Mouse (Mus musculus): Measurements from ENCODE around the gene Tbk1. TPM values are rescaled to one million over a fixed set of nuclear protein-coding genes. Genes with fewer than 3 reads are reported as not detected.
A peak's percentile ranks its signal among the peaks of the same experiment; 100 is the strongest.

Tbk1 gene
- 27.0 and 36.2 TPM in 2 replicates for polyA plus RNA-seq (2014; fragmentation: Nextera tagmentation; extraction: Ambion mirVana)

DNA sequence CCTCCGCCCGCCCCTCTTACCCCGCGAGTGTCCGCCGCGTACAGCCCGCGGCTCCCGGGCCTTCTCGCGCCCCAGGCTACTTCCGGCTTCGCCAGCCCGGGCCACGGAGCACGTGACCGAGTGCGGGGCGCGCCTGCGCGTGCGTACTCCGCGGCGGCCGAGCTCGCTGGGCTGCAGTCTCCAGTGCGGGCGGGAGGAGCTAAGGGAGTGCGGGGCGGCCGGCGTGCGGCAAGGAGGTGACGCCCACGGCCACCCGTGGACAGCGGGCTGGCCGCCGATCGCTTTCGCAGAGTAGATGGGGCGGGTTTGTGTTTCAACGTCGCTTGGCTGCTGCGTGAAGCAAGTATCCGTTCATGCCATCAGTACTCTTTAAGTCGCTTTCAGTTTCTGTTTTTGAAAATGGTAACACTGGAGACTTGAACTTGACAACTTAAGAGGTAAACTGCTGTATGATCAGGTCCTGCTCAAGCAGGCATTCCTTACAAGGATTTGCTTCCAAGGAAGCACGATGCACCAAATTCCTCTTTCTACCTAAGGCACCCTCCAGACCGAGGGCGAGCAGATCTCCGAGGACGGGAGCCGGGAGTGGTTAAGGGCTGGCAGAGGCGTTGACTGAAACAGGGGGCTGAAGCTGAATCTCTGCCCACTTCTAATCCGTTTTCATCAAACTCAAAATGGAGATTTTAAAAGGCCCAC, at the start of gene Tbk1:
TSS of gene Tbk1 (minus strand) at position 113 of the 696 bp plus-strand sequence.
- under 1% methylated on average over 58 of the region's 58 CpGs for WGBS

DNA sequence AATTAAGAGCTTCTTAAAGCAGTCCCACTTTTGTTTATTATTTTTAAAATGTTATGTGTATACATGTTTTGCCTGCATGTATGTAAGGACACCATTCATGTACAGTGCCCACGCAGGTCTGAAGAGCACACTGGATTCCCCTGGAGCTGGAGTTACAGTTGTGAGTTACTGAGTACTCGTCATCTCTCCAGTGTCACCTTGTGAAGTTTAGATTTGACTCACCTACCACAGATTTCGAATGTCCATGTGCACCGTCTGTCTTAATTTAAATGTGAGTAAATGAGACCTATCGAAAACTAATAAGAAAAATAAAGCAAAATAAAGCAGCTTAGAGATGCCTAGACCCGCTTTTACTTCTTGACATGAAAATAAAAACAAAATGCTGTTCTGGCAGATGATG, 49.7 kb upstream of the Tbk1 start:
- no peak for DNase-seq
- no peaks in the 10 kb centered on the region for H3K36me3 ChIP-seq (ENCODE audit: control insufficient read depth, insufficient read depth, low read length)
- H3K4me3 ChIP-seq (replicated peaks; ENCODE audit: low read depth, low read length), result no peak overlapping the region
- ATAC-seq (ENCODE audit: low FRiP score, low TSS enrichment), result no peak
- no peaks in the 10 kb centered on the region for H3K9me3 ChIP-seq (ENCODE audit: control insufficient read depth, low read length)
- 89% methylated on average over 6 of the region's 6 CpGs for WGBS
- peaks cover 3% of the 10 kb centered on the region; the same call in 1 of the 2 replicates for H3K27me3 ChIP-seq (ENCODE audit: control insufficient read depth, insufficient read depth, low read length)
- H3K9ac ChIP-seq (replicated peaks; ENCODE audit: low read length), result no peak overlapping the region
- H3K4me2 ChIP-seq (ENCODE audit: low read length), result no peak overlapping the region
- H3K4me1 ChIP-seq (ENCODE audit: control insufficient read depth, insufficient read depth, low read length), result 0 out of 2 replicates have a peak, but pooled peaks cover 4% of the 10 kb centered on the region
- H3K27ac ChIP-seq (replicated peaks; ENCODE audit: low read depth, low read length), result no peak overlapping the region

More for the DNA sequence above, at the start of gene Tbk1:
- H3K4me2 ChIP-seq (ENCODE audit: low read length), result peak within 1 kb of the TSS; percentile 91
- H3K27me3 ChIP-seq (ENCODE audit: control insufficient read depth, insufficient read depth, low read length), result no peaks in the 10 kb centered on the region
- peaks cover 30% of the 10 kb centered on the region for H3K36me3 ChIP-seq (ENCODE audit: control insufficient read depth, insufficient read depth, low read length)
- H3K9me3 ChIP-seq (ENCODE audit: control insufficient read depth, low read length), result no peaks in the 10 kb centered on the region
- peak within 1 kb of the TSS; percentile 79 for H3K4me3 ChIP-seq (replicated peaks; ENCODE audit: low read depth, low read length)
- H3K4me1 ChIP-seq (ENCODE audit: control insufficient read depth, insufficient read depth, low read length), result peaks cover 6% of the 10 kb centered on the region
- H3K27ac ChIP-seq (replicated peaks; ENCODE audit: low read depth, low read length), result peak within 1 kb of the TSS; percentile 70
- peak within 1 kb of the TSS; percentile 89 for H3K9ac ChIP-seq (replicated peaks; ENCODE audit: low read length)
- DNase-seq (peak; percentile 96), ATAC-seq (ENCODE audit: low FRiP score, low TSS enrichment) (peak; percentile 98)

DNA sequence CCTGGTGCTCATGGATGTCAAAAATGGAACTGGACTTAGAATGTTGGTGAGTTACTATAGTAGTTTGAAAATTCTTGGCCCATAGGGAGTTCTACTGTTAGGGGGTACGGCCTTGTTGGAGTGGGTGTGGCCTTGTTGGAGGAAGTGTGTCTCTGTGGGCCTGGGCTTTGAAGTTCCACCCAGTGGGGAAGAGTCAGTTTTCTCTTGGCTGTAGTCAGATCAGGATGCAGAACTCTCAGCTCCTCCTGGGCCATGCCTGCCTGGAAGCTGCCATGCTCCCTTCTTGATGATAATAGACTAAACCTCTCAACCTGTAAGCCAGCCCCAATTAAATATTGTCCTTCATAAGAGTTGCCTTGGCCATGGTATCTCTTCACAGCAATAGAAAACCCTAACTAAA, 47.6 kb upstream of the Tbk1 start:
- Histone ChIP-seq H3K27ac (replicated peaks; ENCODE audit: low read depth, low read length) (no peak overlapping the region), H3K4me2 (ENCODE audit: low read length) (no peak overlapping the region), H3K36me3 (ENCODE audit: control insufficient read depth, insufficient read depth, low read length) (no peaks in the 10 kb centered on the region), H3K9me3 (ENCODE audit: control insufficient read depth, low read length) (no peaks in the 10 kb centered on the region), H3K27me3 (ENCODE audit: control insufficient read depth, insufficient read depth, low read length) (no peaks in the 10 kb centered on the region), H3K9ac (replicated peaks; ENCODE audit: low read length) (no peak overlapping the region), H3K4me3 (replicated peaks; ENCODE audit: low read depth, low read length) (no peak overlapping the region), H3K4me1 (ENCODE audit: control insufficient read depth, insufficient read depth, low read length) (no peaks in the 10 kb centered on the region)
- DNase-seq (no peak), ATAC-seq (ENCODE audit: low FRiP score, low TSS enrichment) (no peak)
- 83% methylated on average over 1 of the region's 1 CpGs for WGBS

DNA sequence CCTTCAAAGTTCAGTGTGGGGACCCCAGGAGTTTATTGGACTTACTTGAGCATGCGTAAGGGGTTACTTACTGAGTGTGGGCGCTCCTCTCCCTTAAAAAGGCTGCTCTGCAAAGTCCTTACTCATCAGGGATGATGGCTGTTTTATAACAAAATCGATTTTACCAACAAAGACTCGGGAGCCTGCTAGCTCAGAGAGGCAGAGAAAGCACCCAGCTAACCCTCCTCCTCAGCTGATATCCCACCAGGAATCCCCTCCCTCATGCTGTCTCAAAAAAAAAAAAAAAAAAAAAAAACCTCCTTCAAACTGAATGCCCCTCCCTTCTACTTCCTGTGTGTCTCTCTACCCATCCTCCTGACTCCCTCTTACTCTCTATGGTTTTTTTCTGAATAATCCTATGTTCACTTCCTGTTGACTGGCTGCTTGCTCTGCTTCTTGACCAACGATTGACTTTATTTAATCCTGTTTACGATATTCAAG, 42.0 kb upstream of the Tbk1 start:
- no peaks in the 10 kb centered on the region for H3K36me3 ChIP-seq (ENCODE audit: control insufficient read depth, insufficient read depth, low read length)
- H3K4me2 ChIP-seq (ENCODE audit: low read length), result no peak overlapping the region
- H3K27me3 ChIP-seq (ENCODE audit: control insufficient read depth, insufficient read depth, low read length), result no peaks in the 10 kb centered on the region
- ATAC-seq (ENCODE audit: low FRiP score, low TSS enrichment), result no peak
- no peak overlapping the region for H3K4me3 ChIP-seq (replicated peaks; ENCODE audit: low read depth, low read length)
- DNase-seq, result no peak
- H3K4me1 ChIP-seq (ENCODE audit: control insufficient read depth, insufficient read depth, low read length), result peaks cover 11% of the 10 kb centered on the region; the same call in 1 of the 2 replicates
- no peak overlapping the region for H3K27ac ChIP-seq (replicated peaks; ENCODE audit: low read depth, low read length)
- 88% methylated on average over 6 of the region's 6 CpGs for WGBS
- no peak overlapping the region for H3K9ac ChIP-seq (replicated peaks; ENCODE audit: low read length)
- H3K9me3 ChIP-seq (ENCODE audit: control insufficient read depth, low read length), result no peaks in the 10 kb centered on the region

DNA sequence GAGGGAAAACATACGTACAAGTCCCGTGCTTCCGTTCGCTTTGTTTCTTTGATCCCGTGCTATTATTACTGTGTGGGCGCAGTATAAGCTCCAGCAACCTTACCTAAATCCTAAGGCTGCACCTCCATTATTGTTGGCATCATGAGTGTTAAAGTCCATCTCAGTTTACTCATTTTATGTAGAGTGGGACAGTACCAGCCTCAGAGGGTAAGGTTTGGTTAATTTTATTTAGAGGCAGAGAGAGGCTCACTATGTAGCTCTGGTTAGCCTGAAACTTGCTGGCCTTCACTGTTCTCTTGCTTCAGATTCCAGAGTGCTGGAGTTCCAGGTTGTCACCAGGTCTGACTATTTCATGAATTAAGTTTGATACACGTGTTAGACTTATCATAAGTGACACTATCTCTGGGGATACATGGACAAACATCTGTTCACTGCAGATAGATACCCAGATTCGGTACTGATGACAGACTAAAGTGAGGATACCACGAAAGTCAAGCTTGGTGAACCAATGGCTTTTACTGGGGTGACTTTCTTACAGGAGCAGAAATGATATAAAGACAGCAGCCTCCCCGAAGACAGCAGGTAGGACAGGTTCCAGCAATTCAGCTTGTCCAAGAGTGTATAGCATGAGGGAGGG, 40.7 kb upstream of the Tbk1 start:
- no peaks in the 10 kb centered on the region for H3K27me3 ChIP-seq (ENCODE audit: control insufficient read depth, insufficient read depth, low read length)
- H3K9ac ChIP-seq (replicated peaks; ENCODE audit: low read length), result no peak overlapping the region
- no peaks in the 10 kb centered on the region for H3K9me3 ChIP-seq (ENCODE audit: control insufficient read depth, low read length)
- ATAC-seq (ENCODE audit: low FRiP score, low TSS enrichment), result no peak
- 0 out of 2 replicates have a peak, but pooled peaks cover 1% of the 10 kb centered on the region for H3K36me3 ChIP-seq (ENCODE audit: control insufficient read depth, insufficient read depth, low read length)
- H3K4me1 ChIP-seq (ENCODE audit: control insufficient read depth, insufficient read depth, low read length), result peaks cover 11% of the 10 kb centered on the region; the same call in 1 of the 2 replicates
- H3K27ac ChIP-seq (replicated peaks; ENCODE audit: low read depth, low read length), result no peak overlapping the region
- no peak overlapping the region for H3K4me2 ChIP-seq (ENCODE audit: low read length)
- WGBS, result 88% methylated on average over 10 of the region's 10 CpGs
- H3K4me3 ChIP-seq (replicated peaks; ENCODE audit: low read depth, low read length), result no peak overlapping the region
- no peak for DNase-seq

DNA sequence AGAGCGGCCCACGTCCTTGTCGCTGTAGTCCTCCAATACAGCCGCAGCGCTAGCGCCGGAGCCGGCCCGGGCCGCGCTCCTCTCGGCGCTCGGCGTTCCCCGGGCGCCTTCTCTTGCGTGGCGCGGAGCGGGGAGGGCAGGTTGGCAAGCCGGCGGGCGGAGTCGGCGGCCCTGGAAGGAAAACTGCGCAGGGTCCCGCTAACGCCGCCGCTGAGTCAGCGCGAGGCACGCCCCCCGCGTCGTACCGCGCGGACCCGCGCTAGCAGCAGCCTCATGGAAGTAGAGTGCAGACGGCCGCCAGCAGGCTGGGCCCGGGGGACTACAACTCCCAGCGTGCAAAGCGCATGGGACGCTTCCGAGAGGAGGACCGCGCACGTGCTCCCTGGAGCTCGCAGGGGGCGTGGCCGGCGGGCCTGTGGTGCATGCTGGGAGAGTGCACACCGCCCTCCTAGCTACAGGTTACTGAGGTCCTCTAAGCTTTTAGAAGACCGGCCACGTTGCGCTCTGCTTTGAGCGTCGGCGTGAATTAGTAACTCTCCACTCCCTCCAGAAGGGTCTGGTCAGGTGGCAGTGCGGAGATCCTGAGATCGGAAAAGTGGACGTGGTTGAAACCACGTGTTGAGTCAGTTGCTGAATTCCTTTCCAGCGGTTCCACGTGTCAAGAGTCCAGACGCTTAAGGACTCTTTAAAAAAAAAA, 39.7 kb upstream of the Tbk1 start, which contains the start of gene Xpot:
TSS of gene Xpot (minus strand) at position 147 of the 697 bp plus-strand sequence.
- peak within 1 kb of the TSS; percentile 91 for H3K27ac ChIP-seq (replicated peaks; ENCODE audit: low read depth, low read length)
- peak within 1 kb of the TSS; percentile 78 for H3K9ac ChIP-seq (replicated peaks; ENCODE audit: low read length)
- under 1% methylated on average over 70 of the region's 70 CpGs for WGBS
- H3K4me3 ChIP-seq (replicated peaks; ENCODE audit: low read depth, low read length), result peak within 1 kb of the TSS; percentile 75
- H3K36me3 ChIP-seq (ENCODE audit: control insufficient read depth, insufficient read depth, low read length), result peaks cover 10% of the 10 kb centered on the region; the same call in 1 of the 2 replicates
- DNase-seq (peak; percentile 99), ATAC-seq (ENCODE audit: low FRiP score, low TSS enrichment) (peak; percentile 100)
- H3K4me2 ChIP-seq (ENCODE audit: low read length), result peak within 1 kb of the TSS; percentile 78
- peaks cover 11% of the 10 kb centered on the region; the same call in 1 of the 2 replicates for H3K4me1 ChIP-seq (ENCODE audit: control insufficient read depth, insufficient read depth, low read length)
- H3K27me3 ChIP-seq (ENCODE audit: control insufficient read depth, insufficient read depth, low read length), result no peaks in the 10 kb centered on the region
- no peaks in the 10 kb centered on the region for H3K9me3 ChIP-seq (ENCODE audit: control insufficient read depth, low read length)

DNA sequence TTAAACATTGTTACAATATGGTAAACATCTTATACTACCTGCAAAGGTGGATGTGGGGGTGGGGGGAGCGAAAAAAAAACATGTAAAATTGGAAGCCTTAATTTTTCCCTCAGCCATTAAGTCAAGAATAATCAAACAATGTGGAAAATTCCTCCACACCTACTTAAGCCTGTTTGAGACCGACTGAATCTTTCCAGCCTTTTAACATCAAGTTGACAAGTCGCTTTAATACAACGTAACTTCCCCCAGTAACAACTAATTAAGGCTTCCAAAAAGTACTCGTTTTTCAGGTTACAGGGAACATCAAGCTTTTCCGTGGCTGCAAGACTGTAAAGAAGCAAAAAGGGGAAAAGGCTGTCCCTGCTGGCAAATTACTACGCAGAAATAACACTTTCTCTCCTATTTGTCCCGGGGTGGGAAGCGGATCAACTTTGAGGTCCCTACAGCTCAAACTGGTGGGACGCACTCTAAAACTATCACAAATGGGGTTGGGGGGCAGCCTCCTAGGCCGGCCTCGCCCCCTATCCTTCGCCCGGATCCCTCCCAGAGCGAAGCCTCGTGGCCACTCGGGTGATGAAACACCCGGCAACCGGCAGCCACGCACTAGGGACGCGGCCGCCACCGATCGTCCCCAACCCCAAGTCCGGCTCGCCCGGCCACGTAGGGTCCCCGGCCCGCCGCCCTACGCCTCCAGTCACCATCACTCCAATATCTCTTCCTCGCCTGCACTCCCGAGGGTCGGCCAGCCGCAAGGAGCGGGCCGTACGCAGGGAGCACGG, 39.0 kb upstream of the Tbk1 start:
- H3K4me1 ChIP-seq (ENCODE audit: control insufficient read depth, insufficient read depth, low read length), result peaks cover 11% of the 10 kb centered on the region; the same call in 1 of the 2 replicates
- WGBS, result under 1% methylated on average over 40 of the region's 41 CpGs
- peaks cover 12% of the 10 kb centered on the region for H3K36me3 ChIP-seq (ENCODE audit: control insufficient read depth, insufficient read depth, low read length)
- H3K9ac ChIP-seq (replicated peaks; ENCODE audit: low read length), result peak overlapping the region; percentile 78
- peak overlapping the region; percentile 78 for H3K4me2 ChIP-seq (ENCODE audit: low read length)
- peak overlapping the region; percentile 75 for H3K4me3 ChIP-seq (replicated peaks; ENCODE audit: low read depth, low read length)
- H3K9me3 ChIP-seq (ENCODE audit: control insufficient read depth, low read length), result no peaks in the 10 kb centered on the region
- peak overlapping the region; percentile 91 for H3K27ac ChIP-seq (replicated peaks; ENCODE audit: low read depth, low read length)
- DNase-seq (no peak), ATAC-seq (ENCODE audit: low FRiP score, low TSS enrichment) (no peak)
- H3K27me3 ChIP-seq (ENCODE audit: control insufficient read depth, insufficient read depth, low read length), result no peaks in the 10 kb centered on the region

DNA sequence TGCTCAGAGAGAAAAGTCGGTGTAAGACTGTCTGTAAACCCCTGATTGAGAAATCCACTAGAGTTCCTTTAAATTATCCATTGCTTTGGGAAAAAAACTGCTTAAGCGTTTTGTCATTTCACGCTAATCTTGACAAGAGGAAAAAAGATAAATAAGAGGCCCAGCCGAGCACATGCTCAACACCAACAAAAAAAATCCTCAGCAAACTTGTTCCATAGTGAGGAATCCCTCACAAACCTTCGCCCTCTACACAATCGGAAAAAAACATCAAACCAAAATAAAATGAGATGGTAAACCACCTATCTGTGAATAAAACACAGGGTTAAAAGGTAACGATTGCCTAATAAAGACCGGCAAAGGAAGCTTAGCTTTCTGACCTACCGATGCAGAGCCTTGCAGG, 38.4 kb upstream of the Tbk1 start:
- H3K9ac ChIP-seq (replicated peaks; ENCODE audit: low read length), result peak overlapping the region; percentile 78; the same call in 1 of the 2 replicates
- ATAC-seq (ENCODE audit: low FRiP score, low TSS enrichment) (no peak), DNase-seq (no peak)
- no peaks in the 10 kb centered on the region for H3K9me3 ChIP-seq (ENCODE audit: control insufficient read depth, low read length)
- H3K27me3 ChIP-seq (ENCODE audit: control insufficient read depth, insufficient read depth, low read length), result no peaks in the 10 kb centered on the region
- H3K4me2 ChIP-seq (ENCODE audit: low read length), result peak overlapping the region; percentile 78
- H3K27ac ChIP-seq (replicated peaks; ENCODE audit: low read depth, low read length), result no peak overlapping the region
- H3K36me3 ChIP-seq (ENCODE audit: control insufficient read depth, insufficient read depth, low read length), result peaks cover 17% of the 10 kb centered on the region
- peak overlapping the region; percentile 75 for H3K4me3 ChIP-seq (replicated peaks; ENCODE audit: low read depth, low read length)
- WGBS, result 18% methylated on average over 9 of the region's 9 CpGs
- peaks cover 11% of the 10 kb centered on the region; the same call in 1 of the 2 replicates for H3K4me1 ChIP-seq (ENCODE audit: control insufficient read depth, insufficient read depth, low read length)

All from midbrain, embryonic 14.5 days (tissue).